Mouse (Mus musculus) cortical plate, adult 2 months (tissue): Measurements from ENCODE around the gene Washc4.

ENCODE experiments used
- CTCF ChIP-seq: fragments of 200-500 bp; IDR thresholded peaks from 2 replicates; pipeline ENCODE4 v1.5.1; 2011; ENCODE audit warnings: mild to moderate bottlenecking, control low read depth, low read length; ENCODE audit not compliant: insufficient read depth; ENCODE audit errors: extremely low read depth
- POLR2A ChIP-seq: fragments of 200-500 bp; IDR thresholded peaks from 2 replicates; pipeline ENCODE4 v1.6.1; 2011; ENCODE audit warnings: mild to moderate bottlenecking, low read length, control low read depth; ENCODE audit not compliant: insufficient read depth; ENCODE audit errors: extremely low read depth

DNA sequence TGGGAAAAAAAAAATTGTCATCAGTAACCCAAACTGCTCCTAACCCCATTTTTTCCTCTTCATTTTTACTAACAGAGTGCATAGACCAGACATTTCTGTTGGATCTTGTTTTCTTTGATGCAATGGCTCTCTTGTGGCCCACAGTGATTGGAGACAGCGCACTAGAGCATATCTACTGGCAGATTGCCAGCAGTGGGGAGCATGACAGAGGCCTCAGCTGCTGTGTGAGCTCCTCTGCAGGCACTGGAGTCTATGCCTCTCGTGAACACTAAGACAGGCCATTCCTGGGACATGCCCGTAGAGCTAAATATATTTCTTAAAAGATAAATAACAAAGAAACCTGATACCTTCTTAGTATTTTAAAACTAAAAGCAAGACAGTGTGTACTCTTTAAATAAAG lies 3.5 kb upstream of the Washc4 start:
- TF ChIP-seq POLR2A: no peak
- no peak for TF ChIP-seq CTCF
